Mouse (Mus musculus) kidney, adult 2 months (tissue): ENCODE results near the gene Serpine2.

ENCODE experiments used
- CTCF ChIP-seq: fragments of 200-500 bp; conservative IDR thresholded peaks from 2 replicates; pipeline ENCODE4 v1.5.1; 2011; ENCODE audit warnings: low read depth, mild to moderate bottlenecking, control low read depth, low read length, moderate library complexity, mixed read lengths; ENCODE audit not compliant: insufficient read depth, insufficient read length
- POLR2A ChIP-seq: fragments of 200-500 bp; IDR thresholded peaks from one replicate; pipeline ENCODE4 v1.6.1; 2011; ENCODE audit warnings: low read depth, low read length, control low read depth

- TF ChIP-seq CTCF (no peak), POLR2A (no peak)
Observed at GRCm38 (mm10) chr1:79856756-79857155, 4.2 kb downstream of the Serpine2 start.
